Mouse (Mus musculus): ENCODE data around the gene Nsmce4a.

DNA sequence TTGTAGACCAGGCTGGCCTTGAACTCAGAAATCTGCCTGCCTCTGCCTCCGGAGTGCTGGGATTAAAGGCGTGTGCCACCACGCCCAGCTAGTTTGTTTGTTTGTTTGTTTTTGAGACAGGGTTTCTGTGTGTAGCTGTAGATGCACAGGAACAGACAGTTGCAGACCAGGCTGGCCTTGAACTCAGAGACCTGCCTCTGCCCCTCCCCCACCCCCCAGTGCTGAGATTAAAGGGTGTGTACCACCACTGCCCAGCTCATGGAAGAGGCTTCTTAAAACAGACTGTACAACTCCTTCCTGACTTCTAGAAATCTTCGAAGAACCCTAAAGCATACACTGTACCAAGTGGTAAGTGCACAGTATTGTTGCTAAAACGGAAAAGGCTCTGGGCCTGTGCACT is 27.5 kb downstream of the Nsmce4a start:
- no peak for TF ChIP-seq PAX5 (IDR thresholded peaks at IDR 0.05; ENCODE audit: low read length)
- TF ChIP-seq USF1 (IDR thresholded peaks at IDR 0.05; ENCODE audit: low read depth, low read length), result no peak
- no peak for TF ChIP-seq POLR2A (IDR thresholded peaks at IDR 0.05; ENCODE audit: low read depth, low read length)
- no peak for TF ChIP-seq CTCF (conservative IDR thresholded peaks at IDR 0.05 in 1 of 2, IDR thresholded peaks at IDR 0.05 in 1 of 2; ENCODE audit: low read depth in 2 of 2, low read length in 2 of 2)
- TF ChIP-seq TCF12 (IDR thresholded peaks at IDR 0.05; ENCODE audit: low read depth, low read length), result no peak
- TF ChIP-seq SMC3 (IDR thresholded peaks at IDR 0.05; ENCODE audit: low read depth, low read length), result no peak
- TF ChIP-seq E2F4 (IDR thresholded peaks at IDR 0.05; ENCODE audit: insufficient replicate concordance, low read depth, low read length), result no peak
- no peak for TF ChIP-seq ZKSCAN1 (IDR thresholded peaks at IDR 0.05; ENCODE audit: borderline replicate concordance, low read depth, low read length)
- TF ChIP-seq USF2 (conservative IDR thresholded peaks at IDR 0.05; ENCODE audit: low read depth, low read length), result no peak
- no peak for TF ChIP-seq ZNF384 (IDR thresholded peaks at IDR 0.05; ENCODE audit: low read depth, low read length)
